Mouse (Mus musculus) spleen, adult 10 weeks (tissue): ENCODE measurements around the gene Cox8a. TPM values are rescaled to one million over a fixed set of nuclear protein-coding genes. Genes with fewer than 3 reads are reported as not detected.

ENCODE experiments used
- polyA plus RNA-seq: library from polyadenylated mRNA; stranded (reverse); fragments of 350-450 nt; fragmentation: Illumina TruSeq; extraction: RNeasy Lipid Tissue Mini Kit (QIAGEN cat#74804); gene quantifications from one replicate; pipeline ENCODE4 v1.2.3, GENCODE M21; 2015; ENCODE audit warnings: low replicate concordance; ENCODE audit not compliant: insufficient read depth

Gene Cox8a
- 207 TPM for polyA plus RNA-seq

DNA sequence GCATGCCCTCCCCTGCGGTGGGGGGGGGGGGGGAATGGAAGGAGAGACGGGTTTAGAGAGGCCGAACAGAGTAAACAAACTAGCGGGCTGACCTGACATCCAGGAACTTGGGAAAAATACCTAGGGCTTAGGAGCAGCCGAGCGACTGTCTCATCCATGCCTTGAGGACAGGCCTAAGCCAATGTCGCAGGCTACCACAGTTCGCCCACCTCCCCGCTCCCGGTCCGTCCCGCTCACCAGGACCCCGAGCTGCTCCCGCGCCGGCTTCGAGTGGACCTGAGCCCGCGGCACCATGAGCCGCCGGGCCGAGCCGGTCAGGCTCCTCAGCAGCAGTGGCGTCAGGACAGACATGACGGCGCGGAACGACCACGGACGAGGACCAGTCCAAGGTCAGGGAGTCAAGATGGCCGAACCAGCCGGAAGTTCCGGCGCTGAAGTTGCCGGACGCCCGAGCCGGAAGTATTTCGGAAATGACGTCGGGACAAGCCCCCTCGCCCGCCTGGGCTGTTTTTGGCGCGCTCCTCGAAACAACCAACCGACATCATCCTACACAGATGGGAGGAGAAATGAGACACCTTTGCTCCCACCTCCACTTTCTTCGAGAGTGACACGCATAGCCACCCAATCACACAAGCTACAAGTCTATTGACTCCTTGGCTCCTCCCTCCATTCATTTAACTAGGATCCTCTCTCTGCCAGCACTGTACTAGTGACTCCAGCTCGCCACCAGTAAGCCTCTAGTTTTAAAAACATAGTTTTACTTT, at the start of gene Cox8a:
Gene Cox8a, minus strand, starts transcription at position 455 of the 764 bp plus-strand sequence.

DNA sequence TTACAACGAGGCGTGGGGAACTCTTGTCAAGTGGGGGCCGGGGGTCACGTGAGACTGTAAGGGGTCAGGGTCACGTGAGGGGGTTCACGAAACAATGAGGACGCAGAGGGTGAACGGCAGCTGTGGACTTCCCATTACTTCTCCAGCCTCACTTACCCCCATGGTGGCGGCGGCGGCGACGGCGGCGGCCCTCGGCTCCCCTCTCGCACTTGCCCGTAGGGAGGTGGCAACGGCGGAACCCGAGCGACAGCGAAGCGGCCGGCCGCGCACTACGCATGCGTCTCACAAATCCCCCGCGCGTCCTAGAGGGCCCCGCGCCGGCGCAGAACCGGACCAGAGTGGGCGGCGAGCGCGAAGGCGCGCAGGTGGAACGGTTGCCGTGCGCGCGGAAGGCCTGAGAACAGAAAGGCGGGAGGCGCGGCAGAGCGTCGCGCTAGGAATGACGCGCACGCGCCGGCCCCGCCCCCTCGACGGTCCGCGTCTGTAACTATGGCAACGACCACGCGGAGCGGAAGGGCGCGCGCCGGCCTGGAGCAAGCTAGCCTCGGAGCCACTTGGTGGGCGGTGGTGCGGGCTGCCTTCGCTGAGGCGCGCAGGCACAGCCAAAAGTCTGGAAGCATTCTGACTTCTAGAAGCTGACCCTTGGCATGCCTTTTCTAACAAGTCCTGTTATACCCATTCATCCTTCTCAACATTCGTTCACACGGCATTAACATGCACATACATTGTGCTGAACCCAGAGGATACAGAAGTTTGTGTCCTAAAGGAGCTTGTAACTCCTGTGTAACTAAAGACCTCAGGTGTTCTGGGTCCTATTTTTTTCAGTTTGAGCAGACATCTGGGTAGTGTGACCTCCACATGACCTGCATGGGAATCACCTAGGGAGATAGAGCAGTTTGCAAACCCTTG, 23.6 kb upstream of the Cox8a start, which contains the start of gene Naa40:
Gene Naa40, minus strand, starts transcription at position 402 of the 909 bp plus-strand sequence.

DNA sequence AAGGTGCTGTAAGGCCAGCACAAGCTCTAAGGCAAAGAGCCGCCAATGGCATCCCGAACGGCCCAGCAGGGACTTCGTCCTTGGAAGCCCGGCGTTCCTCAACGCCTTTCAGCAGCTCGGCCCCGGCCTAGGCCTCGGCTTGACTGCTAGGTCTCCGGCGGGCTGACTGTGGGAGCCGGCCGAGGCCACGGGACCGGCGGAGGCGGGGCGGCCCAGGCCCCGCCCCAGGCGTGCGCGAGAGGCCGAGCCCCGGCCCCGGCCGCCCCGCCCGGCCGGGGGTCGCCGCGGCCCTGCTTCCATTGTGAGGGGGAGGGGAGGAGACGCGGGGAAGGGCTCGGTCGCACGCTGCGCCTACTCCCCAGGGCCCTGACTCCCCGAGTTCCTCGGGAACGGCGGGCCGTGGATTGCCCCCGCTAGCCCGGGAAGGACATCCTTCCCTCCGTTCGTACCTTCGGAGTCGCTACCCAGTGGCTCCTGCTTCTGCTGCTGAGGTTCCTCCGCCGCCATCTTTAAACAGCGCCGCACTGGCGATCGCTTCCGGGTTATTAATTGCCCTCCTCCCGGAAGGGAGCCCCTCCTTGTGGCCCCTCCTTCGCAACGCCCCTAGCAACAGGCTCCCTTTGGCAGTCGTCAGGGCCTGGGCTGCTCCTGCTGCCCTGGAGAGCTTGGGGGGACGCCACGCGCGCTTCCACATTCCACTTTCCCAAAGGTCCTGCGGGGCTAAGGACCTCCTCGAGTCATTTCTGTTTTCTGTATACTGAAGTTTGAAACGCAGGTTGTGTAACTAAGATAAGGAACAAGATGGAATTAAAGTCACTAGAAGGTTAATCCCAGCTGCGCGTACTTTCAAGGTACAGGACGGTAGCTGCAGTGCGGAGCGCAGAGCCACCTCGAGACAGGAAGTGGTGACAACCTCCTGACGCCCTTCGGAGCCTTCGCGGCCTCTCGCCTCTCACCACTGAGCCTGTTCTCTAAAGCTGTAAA, 11.4 kb downstream of the Cox8a start, which contains the start of gene Otub1:
Gene Otub1, minus strand, starts transcription at position 564 of the 984 bp plus-strand sequence.

Other genes with a start within 250 kb of the Cox8a start
- gene Ppp1r14b, start 242.6 kb downstream of the Cox8a start, polyA plus RNA-seq, result 35.7 TPM
- 12.9 TPM for gene Plcb3, start 241.1 kb downstream of the Cox8a start, polyA plus RNA-seq
- 45.8 TPM for gene Fkbp2, start 237.1 kb downstream of the Cox8a start, polyA plus RNA-seq
- gene Vegfb, start 230.0 kb downstream of the Cox8a start, polyA plus RNA-seq, result 8.9 TPM
- gene Dnajc4, start 225.0 kb downstream of the Cox8a start, polyA plus RNA-seq, result 12.2 TPM
- gene Nudt22, start 221.5 kb downstream of the Cox8a start, polyA plus RNA-seq, result 3.8 TPM
- gene Trpt1, start 221.5 kb downstream of the Cox8a start, polyA plus RNA-seq, result 2.5 TPM
- gene Fermt3, start 198.1 kb downstream of the Cox8a start, polyA plus RNA-seq, result 51.2 TPM
- gene Stip1, start 177.6 kb downstream of the Cox8a start, polyA plus RNA-seq, result 129 TPM
- gene Macrod1, start 160.8 kb downstream of the Cox8a start, polyA plus RNA-seq, result 3.1 TPM
- 0.04 TPM for gene Flrt1, start 111.9 kb downstream of the Cox8a start, polyA plus RNA-seq
- 53.6 TPM for gene Otub1, start 11.3 kb downstream of the Cox8a start, polyA plus RNA-seq
- gene Naa40, start 23.6 kb upstream of the Cox8a start, polyA plus RNA-seq, result 35.9 TPM
- 0.52 TPM for gene Rcor2, start 49.7 kb upstream of the Cox8a start, polyA plus RNA-seq
- gene Mark2, start 124.2 kb upstream of the Cox8a start, polyA plus RNA-seq, result 81.6 TPM
- 6.8 TPM for gene Spindoc, start 165.4 kb upstream of the Cox8a start, polyA plus RNA-seq
- 7.2 TPM for gene 2700081O15Rik, start 200.0 kb upstream of the Cox8a start, polyA plus RNA-seq